Mouse (Mus musculus): ENCODE data around the gene Mrpl49.

- no peak for TF ChIP-seq TAL1 (IDR thresholded peaks at IDR 0.05; ENCODE audit: low read length)
- TF ChIP-seq GATA1 (IDR thresholded peaks at IDR 0.05; ENCODE audit: low read length): no peak
These were observed 27.1 kb upstream of the Mrpl49 start, which contains the start of the genes Zfpl1 and Cdca5 for GRCm38 (mm10) chr19:6084478-6085248.

Data from erythroblast, embryonic 14.5 days (primary cell).